Mouse (Mus musculus) ES-E14 (cell line): ENCODE measurements at regions not wholly inside any gene's neighbourhood (a gene's known extent, or its start where the extent isn't known, plus 50 kb on each side); places are given as distances from the start of the nearest gene placed in this dataset.

Experiments
- CHD2 ChIP-seq: IDR thresholded peaks from 2 replicates; pipeline ENCODE4 v1.6.1; 2014; ENCODE audit warnings: mild to moderate bottlenecking, low read depth, low read length, inconsistent platforms
- HCFC1 ChIP-seq: IDR thresholded peaks from 2 replicates; pipeline ENCODE4 v1.6.1; 2012; ENCODE audit warnings: low read length, inconsistent platforms, borderline replicate concordance; ENCODE audit not compliant: insufficient read depth
- MAFK ChIP-seq: IDR thresholded peaks from 2 replicates; pipeline ENCODE4 v1.6.1; 2014; ENCODE audit warnings: mild to moderate bottlenecking, low read depth, low read length, inconsistent platforms; ENCODE audit not compliant: insufficient read depth
- ZC3H11A ChIP-seq: IDR thresholded peaks from 2 replicates; pipeline ENCODE4 v1.6.1; 2012; ENCODE audit warnings: low read depth, mild to moderate bottlenecking, inconsistent platforms, low read length, borderline replicate concordance
- ZNF384 ChIP-seq: IDR thresholded peaks from 2 replicates; pipeline ENCODE4 v1.6.1; 2012; ENCODE audit warnings: low read depth, low read length, inconsistent platforms

DNA sequence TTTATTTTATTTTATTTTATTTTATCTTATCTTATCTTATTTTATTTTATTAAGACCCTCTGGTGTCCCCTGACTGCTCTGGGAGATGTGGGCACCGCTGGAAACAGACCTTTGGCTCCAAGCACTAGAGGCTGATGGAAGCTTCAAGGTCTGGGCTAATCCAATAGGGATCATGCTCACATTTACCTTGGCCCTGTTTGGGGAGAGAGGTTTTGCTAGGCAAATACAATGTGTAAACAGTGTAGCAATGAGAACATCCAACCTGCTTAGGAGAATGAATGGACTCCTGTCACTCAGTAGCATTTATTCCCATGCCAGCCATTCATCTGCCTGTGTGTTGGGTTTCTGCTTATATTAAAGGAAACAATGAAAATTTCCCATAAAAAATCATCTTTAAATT lies 313.8 kb downstream of the Prdm2 start:
- TF ChIP-seq ZNF384 = no peak
- TF ChIP-seq HCFC1 = no peak
- no peak for TF ChIP-seq CHD2
- no peak for TF ChIP-seq ZC3H11A
- no peak for TF ChIP-seq MAFK
